Mouse (Mus musculus) testis, postnatal 10 days (tissue): ENCODE data around the gene Nfyc.

Experiments used
- DNase-seq: peaks from one replicate; pipeline ENCODE4 v3.0.0; 2021; ENCODE audit warnings: low spot score

Gene Nfyc

DNA sequence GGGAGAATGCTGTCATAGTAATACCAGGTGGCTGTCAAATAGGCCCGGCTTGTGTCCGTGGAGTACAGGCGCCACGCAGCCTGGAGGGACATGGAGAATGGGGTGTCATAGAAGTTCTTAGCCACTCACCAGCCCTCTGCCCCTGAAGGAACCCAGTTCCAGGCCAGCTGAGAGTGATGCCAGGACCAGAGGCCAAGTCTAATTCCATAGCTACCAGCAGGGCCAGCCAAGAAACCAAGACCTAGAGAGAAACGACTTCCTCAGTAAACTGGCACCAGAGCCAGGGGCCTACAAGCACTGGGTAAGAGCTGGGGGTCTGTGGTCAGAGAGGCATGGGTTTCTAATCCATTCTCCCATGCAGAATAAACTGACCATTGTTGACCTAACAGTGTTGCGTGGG, 118.4 kb downstream of the Nfyc start:
- DNase-seq, result no peak

DNA sequence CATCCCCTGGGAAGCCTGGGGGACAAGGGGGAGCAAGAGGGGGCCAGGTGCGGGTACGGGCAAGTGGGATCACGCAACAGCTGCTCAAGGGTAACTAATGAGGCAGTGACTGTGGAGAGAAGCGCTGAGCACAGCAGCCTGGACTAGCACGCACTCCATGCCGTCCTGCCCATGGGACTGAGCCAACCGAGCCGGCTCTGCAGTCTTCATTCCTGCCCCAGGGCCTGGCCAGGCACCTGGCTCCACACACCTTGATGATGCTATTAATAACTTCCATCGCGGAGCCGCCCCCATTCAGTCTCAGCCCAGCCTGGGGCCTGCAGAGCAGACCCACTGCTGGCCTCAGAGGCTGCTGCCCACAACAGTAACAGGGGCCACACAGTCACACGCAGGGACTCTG, 119.1 kb downstream of the Nfyc start:
- no peak for DNase-seq
